In genomic region chr5:140651231-140651630, GRCm38 (mm10) we compare ENCODE assay signal across 25 mouse cellular contexts. TPM values are rescaled to one million over a fixed set of nuclear protein-coding genes. Genes with fewer than 3 reads are reported as not detected.
A peak's percentile ranks its signal among the peaks of the same experiment; 100 is the strongest.
DNase-seq lines count a peak whose midpoint lies in the region; ATAC-seq and TF ChIP-seq lines count a peak whose summit lies in the region.
"Had no signal": no experiment of that assay in that cellular context is flagged by ENCODE, and none has a peak within 500 bp of the region (broad histone marks: within the 10 kb centered on the region; RNA-seq: fewer than 3 reads in every experiment).

No protein-coding gene starts in this region.

- intact Hi-C loops in heart, postnatal 25 days (cut with DNase I) = no loop called here

- no peaks in the 10 kb centered on the region for H3K27me3 ChIP-seq in neural tube, embryonic 15.5 days (replicated peaks)
- no peaks in the 10 kb centered on the region for H3K27me3 ChIP-seq in myocyte (ENCODE audit: control insufficient read depth, insufficient read depth, insufficient read length)
- H3K27me3 ChIP-seq: forebrain, embryonic 13.5 days; hindbrain, embryonic 13.5 days; Patski had no signal

- no peak for TF ChIP-seq CTCF in lung, adult 2 months (IDR thresholded peaks at IDR 0.05; ENCODE audit: insufficient read depth, low read length)

- no peak overlapping the region for H3ac ChIP-seq in myocyte (ENCODE audit: control insufficient read depth, insufficient read length)

- H3K4me3 ChIP-seq in lung, adult 2 months (replicated peaks; ENCODE audit: extremely low read depth, low read depth, low read length) = no peak overlapping the region
- no peak overlapping the region for H3K4me3 ChIP-seq in neural tube, embryonic 15.5 days (replicated peaks)
- no peak overlapping the region for H3K4me3 ChIP-seq in myocyte
- H3K4me3 ChIP-seq: forebrain, embryonic 10.5 days; forebrain, embryonic 13.5 days; hindbrain, embryonic 10.5 days; hindbrain, embryonic 13.5 days had no signal

- H3K79me2 ChIP-seq in myocyte (ENCODE audit: control insufficient read depth, insufficient read depth) = peaks cover 13% of the 10 kb centered on the region

- H3K36me3 ChIP-seq in neural tube, embryonic 15.5 days = no peaks in the 10 kb centered on the region
- H3K36me3 ChIP-seq in myocyte (ENCODE audit: control insufficient read depth, insufficient read depth) = no peaks in the 10 kb centered on the region

- H3K9me3 ChIP-seq in neural tube, embryonic 15.5 days (replicated peaks) = no peaks in the 10 kb centered on the region
- H3K9me3 ChIP-seq: forebrain, embryonic 10.5 days; forebrain, embryonic 13.5 days; G1E; hindbrain, embryonic 10.5 days; hindbrain, embryonic 13.5 days had no signal

- no peak overlapping the region for H3K9ac ChIP-seq in neural tube, embryonic 15.5 days (replicated peaks)
- H3K9ac ChIP-seq: forebrain, embryonic 13.5 days; hindbrain, embryonic 13.5 days had no signal

- H3K4me2 ChIP-seq in neural tube, embryonic 15.5 days = no peak overlapping the region
- peak overlapping the region; percentile 45 for H3K4me2 ChIP-seq in myocyte (ENCODE audit: low read depth)
- H3K4me2 ChIP-seq: forebrain, embryonic 13.5 days; heart, embryonic 11.5 days; hindbrain, embryonic 13.5 days had no signal

- no peak for TF ChIP-seq POLR2A in lung, adult 2 months (IDR thresholded peaks at IDR 0.05; ENCODE audit: borderline replicate concordance, extremely low read depth, low read depth, low read length)
- TF ChIP-seq POLR2A in myocyte (IDR thresholded peaks at IDR 0.05; ENCODE audit: insufficient read length, low read depth) = no peak

- peak; percentile 91 for DNase-seq in heart, adult 11 months
- DNase-seq in heart, postnatal 25 days (ENCODE audit: low spot score) = no peak
- peak; percentile 36 for DNase-seq in lung, postnatal 10 days
- DNase-seq in lung, adult 2 months = no peak
- DNase-seq in neural tube, embryonic 10.5 days (ENCODE audit: extremely low spot score, low spot score) = no peak
- DNase-seq: adrenal gland, postnatal 10 days; cerebellum, adult 11 months; cerebellum, adult 9-11 months; cerebellum, postnatal 36 days; gastrocnemius, postnatal 10 days; gastrocnemius, postnatal 36 days; heart, postnatal 36 days had no signal

- 47% methylated on average over 11 of the region's 11 CpGs for WGBS in lung, adult 2 months
- 71% methylated on average over 11 of the region's 11 CpGs for WGBS in neural tube, embryonic 15.5 days

- H3K27ac ChIP-seq in neural tube, embryonic 15.5 days (replicated peaks) = 0 out of 2 replicates have a peak overlapping the region, but pooled peaks have one; percentile 28
- H3K27ac ChIP-seq: forebrain, embryonic 10.5 days; forebrain, embryonic 13.5 days; hindbrain, embryonic 10.5 days; hindbrain, embryonic 13.5 days had no signal

- no peak for ATAC-seq in neural tube, embryonic 15.5 days (ENCODE audit: low FRiP score)
- ATAC-seq in monocyte, adult 5-6 weeks (replicated peaks; ENCODE audit: insufficient number of reproducible peaks, low FRiP score, low TSS enrichment, poor library complexity, severe bottlenecking) = no peak
- ATAC-seq: forebrain, embryonic 13.5 days; forebrain, embryonic 16.5 days; hindbrain, embryonic 16.5 days; Patski had no signal

- H3K4me1 ChIP-seq in lung, adult 2 months (ENCODE audit: control insufficient read depth, insufficient read depth, low read length) = peaks cover 20% of the 10 kb centered on the region
- peaks cover 31% of the 10 kb centered on the region for H3K4me1 ChIP-seq in neural tube, embryonic 15.5 days

TF ChIP-seq in myocyte, 11 proteins besides CTCF, POLR2A, EP300 and RAD21:
- no peak for TF ChIP-seq USF1 (IDR thresholded peaks at IDR 0.05; ENCODE audit: low read depth)
- TF ChIP-seq MYOG (IDR thresholded peaks at IDR 0.05; ENCODE audit: control insufficient read depth in 1 of 3, insufficient read depth in 1 of 3, insufficient read length in 2 of 3, low read depth in 2 of 3) = no peak
- no peak for TF ChIP-seq TCF3 (IDR thresholded peaks at IDR 0.05; ENCODE audit: insufficient read length, low read depth)
- no peak for TF ChIP-seq SRF (IDR thresholded peaks at IDR 0.05; ENCODE audit: control insufficient read depth, insufficient read length, low read depth)
- no peak for TF ChIP-seq TCF12 (IDR thresholded peaks at IDR 0.05; ENCODE audit: insufficient read depth, poor library complexity, severe bottlenecking)
- no peak for TF ChIP-seq REST (IDR thresholded peaks at IDR 0.05; ENCODE audit: insufficient read depth, insufficient read length)

RNA-seq across cellular contexts. Expression of gene Ttyh3, which starts 2.4 kb away (rescaled TPM):
- total RNA-seq in heart, postnatal 25 days (2021) = 10 to 100 TPM; 15.6 to 18.6 TPM
- polyA plus RNA-seq in lung, adult 2 months (2012; rRNA removed) = 117 and 127 TPM in 2 replicates
- 58.8 and 63.9 TPM in 2 replicates for polyA plus RNA-seq in neural tube, embryonic 15.5 days (2015; fragmentation: Nextera tagmentation; extraction: Ambion mirVana)
- polyA plus RNA-seq in myocyte (2012; fragmentation: generic; extraction: Trizol) = 23.8 TPM
- 12.6 to 29.2 TPM (median 15.6 TPM) in 3 replicates for total RNA-seq in monocyte, adult 5-6 weeks (2017)

RNA-seq across cellular contexts. Expression of gene Lfng, which starts 44.1 kb away (rescaled TPM):
- 10 to 100 TPM in 1 of 2 experiments, 1 to 10 TPM in 1; 7.3 to 10.8 TPM for total RNA-seq in heart, postnatal 25 days (2021)
- polyA plus RNA-seq in lung, adult 2 months (2012; rRNA removed) = 141 and 163 TPM in 2 replicates
- polyA plus RNA-seq in neural tube, embryonic 15.5 days (2015; fragmentation: Nextera tagmentation; extraction: Ambion mirVana) = 16.7 and 19.4 TPM in 2 replicates
- 3.1 TPM for polyA plus RNA-seq in myocyte (2012; fragmentation: generic; extraction: Trizol)
- total RNA-seq in monocyte, adult 5-6 weeks (2017) = 274 to 469 TPM (median 297 TPM) in 3 replicates
- total RNA-seq: CH12.LX had no signal

RNA-seq across cellular contexts. Expression of gene Iqce, which starts 50.9 kb away (rescaled TPM):
- total RNA-seq in heart, postnatal 25 days (2021) = 1 to 10 TPM; 4.5 to 7.5 TPM
- 17.2 and 21.8 TPM in 2 replicates for polyA plus RNA-seq in lung, adult 2 months (2012; rRNA removed)
- 25.5 and 26.2 TPM in 2 replicates for polyA plus RNA-seq in neural tube, embryonic 15.5 days (2015; fragmentation: Nextera tagmentation; extraction: Ambion mirVana)
- polyA plus RNA-seq in myocyte (2012; fragmentation: generic; extraction: Trizol) = 4.8 TPM
- 8.2 to 14.9 TPM (median 14.3 TPM) in 3 replicates for total RNA-seq in monocyte, adult 5-6 weeks (2017)

RNA-seq across cellular contexts. Expression of gene Brat1, which starts 53.6 kb away (rescaled TPM):
- 1 to 10 TPM; 7.2 to 8.4 TPM for total RNA-seq in heart, postnatal 25 days (2021)
- polyA plus RNA-seq in lung, adult 2 months (2012; rRNA removed) = 31.6 and 31.7 TPM in 2 replicates
- polyA plus RNA-seq in neural tube, embryonic 15.5 days (2015; fragmentation: Nextera tagmentation; extraction: Ambion mirVana) = 25.9 and 26.9 TPM in 2 replicates
- polyA plus RNA-seq in myocyte (2012; fragmentation: generic; extraction: Trizol) = 14.2 TPM
- 3.9 to 13.9 TPM (median 6.1 TPM) in 3 replicates for total RNA-seq in monocyte, adult 5-6 weeks (2017)

Comparison
In these comparisons a context has a peak if more than half of its experiments do, and no peak if none do; other contexts are left out.
1. DNase-seq: peak in heart, adult 11 months (single experiment) and lung, postnatal 10 days (single experiment); none in heart, postnatal 25 days (single experiment), lung, adult 2 months (single experiment) and neural tube, embryonic 10.5 days (single experiment).